Mouse (Mus musculus) neural tube, embryonic 12.5 days (tissue): Measurements from ENCODE around the gene Timm8a1. TPM values are rescaled to one million over a fixed set of nuclear protein-coding genes. Genes with fewer than 3 reads are reported as not detected.

Source experiments
- ATAC-seq: fragments of 200-750 bp; cut with Nextera tagmentation; 2 replicates; pipeline ENCODE4 v1.8.0; 2017; ENCODE audit warnings: low read depth, mild to moderate bottlenecking, moderate TSS enrichment, moderate library complexity; ENCODE audit not compliant: low FRiP score
- H3K27ac ChIP-seq: fragments of 300-500 bp; sonication (generic); 2 replicates; pipeline ENCODE4 v1.5.1; 2016
- H3K27me3 ChIP-seq: fragments of 300-500 bp; sonication (generic); replicated peaks from 2 replicates; pipeline ENCODE4 v1.6.1; 2016; ENCODE audit warnings: mild to moderate bottlenecking
- H3K36me3 ChIP-seq: fragments of 300-500 bp; sonication (generic); 2 replicates; pipeline ENCODE4 v1.6.1; 2016; ENCODE audit warnings: mild to moderate bottlenecking
- H3K4me1 ChIP-seq: fragments of 300-500 bp; sonication (generic); 2 replicates; pipeline ENCODE4 v1.6.1; 2016
- H3K4me2 ChIP-seq: fragments of 300-500 bp; sonication (generic); replicated peaks from 2 replicates; pipeline ENCODE4 v1.6.1; 2016; ENCODE audit warnings: mild to moderate bottlenecking
- H3K4me3 ChIP-seq: fragments of 300-500 bp; sonication (generic); 2 replicates; pipeline ENCODE4 v1.5.1; 2016
- H3K9ac ChIP-seq: fragments of 300-500 bp; sonication (generic); 2 replicates; pipeline ENCODE4 v1.6.1; 2016; ENCODE audit warnings: mild to moderate bottlenecking
- H3K9me3 ChIP-seq: fragments of 300-500 bp; sonication (generic); 2 replicates; pipeline ENCODE4 v1.6.1; 2016; ENCODE audit warnings: mild to moderate bottlenecking
- WGBS: fragments of 180-500 bp; shearing (Covaris S2); methylation state at CpG from one replicate; pipeline ENCODE4 v1.1.7; 2016; 5-methylcytosine and 5-hydroxymethylcytosine counted together
- polyA plus RNA-seq: library from polyadenylated mRNA; unstranded; fragments of >200 nt; fragmentation: Nextera tagmentation; extraction: Ambion mirVana; gene quantifications from 2 replicates; pipeline ENCODE4 v1.2.1, GENCODE M21; 2016

The Timm8a1 gene
- polyA plus RNA-seq, 1 experiment from 2014 or later = 45.8 TPM

- Histone ChIP-seq H3K36me3 (no peaks in the 10 kb centered on the region), H3K27ac (no peak overlapping the region), H3K9ac (no peak overlapping the region), H3K9me3 (no peaks in the 10 kb centered on the region), H3K27me3 (no peaks in the 10 kb centered on the region), H3K4me2 (no peak overlapping the region), H3K4me3 (no peak overlapping the region), H3K4me1 (no peaks in the 10 kb centered on the region)
- no peak for ATAC-seq
- WGBS = 67% methylated on average over 6 of the region's 6 CpGs
Observed at GRCm38 (mm10) chrX:134507977-134508376, 33.7 kb downstream of the Timm8a1 start.

- no peak overlapping the region for H3K4me3 ChIP-seq
- no peaks in the 10 kb centered on the region for H3K36me3 ChIP-seq
- H3K9ac ChIP-seq = no peak overlapping the region
- H3K27me3 ChIP-seq = no peaks in the 10 kb centered on the region
- H3K9me3 ChIP-seq = no peaks in the 10 kb centered on the region
- no peak overlapping the region for H3K27ac ChIP-seq
- WGBS = 83% methylated on average over 8 of the region's 8 CpGs
- no peak overlapping the region for H3K4me2 ChIP-seq
- ATAC-seq = no peak
- H3K4me1 ChIP-seq = no peaks in the 10 kb centered on the region
Observed at GRCm38 (mm10) chrX:134500651-134501050, 41.0 kb downstream of the Timm8a1 start.

Other genes with a start within 250 kb of the Timm8a1 start
- gene Tmem35a, start 246.6 kb downstream of the Timm8a1 start, polyA plus RNA-seq = 42.7 and 44.2 TPM in 2 replicates
- 15.7 and 19.2 TPM in 2 replicates for gene Cenpi, start 233.8 kb downstream of the Timm8a1 start, polyA plus RNA-seq
- gene Drp2, start 137.3 kb downstream of the Timm8a1 start, polyA plus RNA-seq = 10.3 and 11.7 TPM in 2 replicates
- 0.10 TPM in 1 of 2 replicates, not detected in the other for gene Taf7l, start 65.4 kb downstream of the Timm8a1 start, polyA plus RNA-seq
- gene Btk, start 41.7 kb upstream of the Timm8a1 start, polyA plus RNA-seq = 1.2 and 1.3 TPM in 2 replicates
- 239 and 257 TPM in 2 replicates for gene Rpl36a, start 43.8 kb upstream of the Timm8a1 start, polyA plus RNA-seq
- 3.6 and 4.5 TPM in 2 replicates for gene Gla, start 59.3 kb upstream of the Timm8a1 start, polyA plus RNA-seq
- gene Hnrnph2, start 59.3 kb upstream of the Timm8a1 start, polyA plus RNA-seq = 177 and 186 TPM in 2 replicates
- 6.4 and 7.0 TPM in 2 replicates for gene Armcx4, start 144.7 kb upstream of the Timm8a1 start, polyA plus RNA-seq
- gene Armcx1, start 176.1 kb upstream of the Timm8a1 start, polyA plus RNA-seq = 73.5 and 74.7 TPM in 2 replicates
- 25.4 and 26.6 TPM in 2 replicates for gene Armcx6, start 209.6 kb upstream of the Timm8a1 start, polyA plus RNA-seq
- gene Armcx3, start 214.7 kb upstream of the Timm8a1 start, polyA plus RNA-seq = 63.4 and 69.2 TPM in 2 replicates